Mouse (Mus musculus) stomach, embryonic 15.5 days (tissue): ENCODE measurements around the gene Gm10277. TPM values are rescaled to one million over a fixed set of nuclear protein-coding genes. Genes with fewer than 3 reads are reported as not detected.

ENCODE experiments used
- ATAC-seq: fragments of 200-750 bp; cut with Nextera tagmentation; 2 replicates; pipeline ENCODE4 v1.8.0; 2017; ENCODE audit warnings: low read depth, moderate number of reproducible peaks, moderate TSS enrichment; ENCODE audit not compliant: insufficient read depth, low FRiP score
- H3K27ac ChIP-seq: fragments of 300-500 bp; sonication (generic); 2 replicates; pipeline ENCODE4 v1.5.1; 2015; ENCODE audit warnings: mild to moderate bottlenecking, inconsistent platforms
- H3K27me3 ChIP-seq: fragments of 300-500 bp; sonication (generic); replicated peaks from 2 replicates; pipeline ENCODE4 v1.6.1; 2015; ENCODE audit warnings: inconsistent platforms
- H3K36me3 ChIP-seq: fragments of 300-500 bp; sonication (generic); 2 replicates; pipeline ENCODE4 v1.6.1; 2015; ENCODE audit warnings: inconsistent platforms
- H3K4me1 ChIP-seq: fragments of 300-500 bp; sonication (generic); 2 replicates; pipeline ENCODE4 v1.6.1; 2015; ENCODE audit warnings: inconsistent platforms
- H3K4me2 ChIP-seq: fragments of 300-500 bp; sonication (generic); 2 replicates; pipeline ENCODE4 v1.6.1; 2015; ENCODE audit warnings: mild to moderate bottlenecking, inconsistent platforms
- H3K4me3 ChIP-seq: fragments of 300-500 bp; sonication (generic); replicated peaks from 2 replicates; pipeline ENCODE4 v1.5.1; 2015; ENCODE audit warnings: inconsistent platforms
- H3K9ac ChIP-seq: fragments of 300-500 bp; sonication (generic); 2 replicates; pipeline ENCODE4 v1.6.1; 2015; ENCODE audit warnings: inconsistent platforms
- H3K9me3 ChIP-seq: fragments of 300-500 bp; sonication (generic); 2 replicates; pipeline ENCODE4 v1.6.1; 2016; ENCODE audit warnings: inconsistent platforms
- WGBS: fragments of 180-500 bp; shearing (Covaris S2); methylation state at CpG from one replicate; pipeline ENCODE4 v1.1.7; 2015; 5-methylcytosine and 5-hydroxymethylcytosine counted together
- polyA plus RNA-seq: library from polyadenylated mRNA; unstranded; fragments of >200 nt; fragmentation: Nextera tagmentation; extraction: Ambion mirVana; gene quantifications from 2 replicates; pipeline ENCODE4 v1.2.1, GENCODE M21; 2015

Gm10277 gene
- polyA plus RNA-seq, 1 experiment from 2014 or later = 1.5 TPM

GRCm38 (mm10) chr11:77793238-77793930, 5.8 kb upstream of the Gm10277 start:
- Histone ChIP-seq H3K4me3 (peak overlapping the region; percentile 42), H3K4me2 (peak overlapping the region; percentile 66), H3K9ac (peak overlapping the region; percentile 27), H3K9me3 (no peaks in the 10 kb centered on the region), H3K4me1 (peaks cover 24% of the 10 kb centered on the region), H3K27ac (peak overlapping the region; percentile 53), H3K36me3 (no peaks in the 10 kb centered on the region), H3K27me3 (no peaks in the 10 kb centered on the region)
- peak; percentile 91 for ATAC-seq
- WGBS = 4% methylated on average over 19 of the region's 19 CpGs

GRCm38 (mm10) chr11:77792566-77792909, 5.0 kb upstream of the Gm10277 start:
- no peak overlapping the region for H3K4me3 ChIP-seq
- peak overlapping the region; percentile 66 for H3K4me2 ChIP-seq
- H3K27me3 ChIP-seq = no peaks in the 10 kb centered on the region
- H3K36me3 ChIP-seq = no peaks in the 10 kb centered on the region
- H3K4me1 ChIP-seq = peaks cover 24% of the 10 kb centered on the region
- no peak overlapping the region for H3K9ac ChIP-seq
- peak overlapping the region; percentile 78; the same call in 1 of the 2 replicates for H3K27ac ChIP-seq
- WGBS = 76% methylated on average over 7 of the region's 7 CpGs
- no peak for ATAC-seq
- H3K9me3 ChIP-seq = no peaks in the 10 kb centered on the region

GRCm38 (mm10) chr11:77791752-77792565, 4.4 kb upstream of the Gm10277 start:
- peak; percentile 29; the same call in 1 of the 2 replicates for ATAC-seq
- Histone ChIP-seq H3K9ac (no peak overlapping the region), H3K4me1 (peaks cover 24% of the 10 kb centered on the region), H3K27me3 (no peaks in the 10 kb centered on the region), H3K27ac (peak overlapping the region; percentile 78), H3K4me3 (no peak overlapping the region), H3K9me3 (no peaks in the 10 kb centered on the region), H3K36me3 (no peaks in the 10 kb centered on the region), H3K4me2 (no peak overlapping the region)
- 44% methylated on average over 12 of the region's 12 CpGs for WGBS

GRCm38 (mm10) chr11:77791241-77791727, 3.7 kb upstream of the Gm10277 start:
- no peaks in the 10 kb centered on the region for H3K9me3 ChIP-seq
- 39% methylated on average over 8 of the region's 8 CpGs for WGBS
- no peak overlapping the region for H3K4me2 ChIP-seq
- peak overlapping the region; percentile 78 for H3K27ac ChIP-seq
- H3K9ac ChIP-seq = 0 out of 2 replicates have a peak overlapping the region, but pooled peaks have one; percentile 4
- H3K4me1 ChIP-seq = peaks cover 29% of the 10 kb centered on the region
- no peaks in the 10 kb centered on the region for H3K36me3 ChIP-seq
- no peaks in the 10 kb centered on the region for H3K27me3 ChIP-seq
- no peak overlapping the region for H3K4me3 ChIP-seq
- peak; percentile 9; the same call in 1 of the 2 replicates for ATAC-seq

GRCm38 (mm10) chr11:77790286-77790685, 2.7 kb upstream of the Gm10277 start:
- Histone ChIP-seq H3K9me3 (no peaks in the 10 kb centered on the region), H3K4me1 (peaks cover 38% of the 10 kb centered on the region), H3K4me2 (no peak overlapping the region), H3K4me3 (no peak overlapping the region), H3K9ac (no peak overlapping the region; the same call in 1 of the 2 replicates), H3K27ac (peak overlapping the region; percentile 78), H3K36me3 (no peaks in the 10 kb centered on the region), H3K27me3 (no peaks in the 10 kb centered on the region)
- WGBS = 34% methylated on average over 9 of the region's 9 CpGs
- ATAC-seq = no peak

GRCm38 (mm10) chr11:77789512-77789911, 2.0 kb upstream of the Gm10277 start:
- H3K27ac ChIP-seq = no peak overlapping the region
- no peak overlapping the region for H3K4me3 ChIP-seq
- ATAC-seq = no peak
- peaks cover 46% of the 10 kb centered on the region for H3K4me1 ChIP-seq
- no peaks in the 10 kb centered on the region for H3K27me3 ChIP-seq
- H3K9me3 ChIP-seq = no peaks in the 10 kb centered on the region
- H3K9ac ChIP-seq = no peak overlapping the region
- no peaks in the 10 kb centered on the region for H3K36me3 ChIP-seq
- WGBS = 78% methylated on average over 5 of the region's 5 CpGs
- H3K4me2 ChIP-seq = no peak overlapping the region

- no peak overlapping the region for H3K4me3 ChIP-seq
- peak; percentile 51 for ATAC-seq
- 40% methylated on average over 7 of the region's 7 CpGs for WGBS
- H3K4me1 ChIP-seq = peaks cover 50% of the 10 kb centered on the region
- no peaks in the 10 kb centered on the region for H3K36me3 ChIP-seq
- H3K27me3 ChIP-seq = no peaks in the 10 kb centered on the region
- H3K9ac ChIP-seq = no peak overlapping the region
- peak overlapping the region; percentile 8; the same call in 1 of the 2 replicates for H3K4me2 ChIP-seq
- no peaks in the 10 kb centered on the region for H3K9me3 ChIP-seq
- peak overlapping the region; percentile 84 for H3K27ac ChIP-seq
Measured at GRCm38 (mm10) chr11:77785768-77786561, 1.6 kb downstream of the Gm10277 start.

- no peaks in the 10 kb centered on the region for H3K9me3 ChIP-seq
- no peaks in the 10 kb centered on the region for H3K36me3 ChIP-seq
- no peaks in the 10 kb centered on the region for H3K27me3 ChIP-seq
- 14% methylated on average over 5 of the region's 5 CpGs for WGBS
- H3K4me1 ChIP-seq = peaks cover 44% of the 10 kb centered on the region
- H3K4me2 ChIP-seq = peak overlapping the region; percentile 8
- peak overlapping the region; percentile 84 for H3K27ac ChIP-seq
- no peak overlapping the region for H3K4me3 ChIP-seq
- no peak overlapping the region for H3K9ac ChIP-seq
- ATAC-seq = peak; percentile 17; the same call in 1 of the 2 replicates
Measured at GRCm38 (mm10) chr11:77785396-77785767, 2.2 kb downstream of the Gm10277 start.

GRCm38 (mm10) chr11:77784894-77785293, 2.7 kb downstream of the Gm10277 start:
- Histone ChIP-seq H3K4me2 (no peak overlapping the region), H3K9ac (no peak overlapping the region), H3K27me3 (no peaks in the 10 kb centered on the region), H3K36me3 (no peaks in the 10 kb centered on the region), H3K4me1 (peaks cover 42% of the 10 kb centered on the region), H3K4me3 (no peak overlapping the region), H3K27ac (peak overlapping the region; percentile 84), H3K9me3 (no peaks in the 10 kb centered on the region)
- 65% methylated on average over 9 of the region's 9 CpGs for WGBS
- no peak for ATAC-seq

GRCm38 (mm10) chr11:77783747-77784646, 3.5 kb downstream of the Gm10277 start:
- 49% methylated on average over 18 of the region's 18 CpGs for WGBS
- Histone ChIP-seq H3K36me3 (no peaks in the 10 kb centered on the region), H3K4me2 (peak overlapping the region; percentile 13; the same call in 1 of the 2 replicates), H3K27ac (peak overlapping the region; percentile 84), H3K9me3 (no peaks in the 10 kb centered on the region), H3K4me1 (peaks cover 42% of the 10 kb centered on the region), H3K4me3 (no peak overlapping the region; the same call in 1 of the 2 replicates), H3K27me3 (no peaks in the 10 kb centered on the region), H3K9ac (no peak overlapping the region)
- peak; percentile 25; the same call in 1 of the 2 replicates for ATAC-seq
